In the genomic region with DNA sequence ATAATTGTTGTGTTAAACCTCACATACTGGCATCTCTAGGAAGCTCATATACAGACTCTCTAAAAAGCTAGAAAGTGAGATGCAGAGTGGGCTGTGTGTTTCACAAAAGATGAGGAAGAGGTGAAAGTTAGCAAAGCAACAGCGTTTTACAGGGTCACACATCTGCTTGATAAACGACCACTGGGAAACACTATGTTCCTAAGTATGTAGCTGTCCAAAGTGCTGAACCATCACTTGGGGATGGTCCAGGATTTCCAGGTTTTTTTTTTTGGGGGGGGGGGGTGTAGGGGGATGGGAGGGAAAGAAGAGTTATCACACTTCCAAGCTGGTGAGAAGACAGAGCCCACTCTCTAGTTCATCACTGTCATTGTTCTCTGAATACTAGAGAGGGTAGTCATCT, we compare ENCODE assay signal across 21 mouse cellular contexts.
"Had no signal": no experiment of that assay in that cellular context is flagged by ENCODE, and none has a peak within 500 bp of the region (broad histone marks: within the 10 kb centered on the region; RNA-seq: fewer than 3 reads in every experiment).

No protein-coding gene starts in this region.

- H3K36me3 ChIP-seq: kidney, embryonic 15.5 days; limb, embryonic 10.5 days; limb, embryonic 13.5 days; liver, embryonic 12.5 days; liver, embryonic 15.5 days; midbrain, embryonic 10.5 days; midbrain, embryonic 13.5 days; neural tube, embryonic 13.5 days; stomach, embryonic 15.5 days had no signal

- H3K9ac ChIP-seq: kidney, embryonic 15.5 days; limb, embryonic 13.5 days; liver, embryonic 12.5 days; liver, embryonic 15.5 days; midbrain, embryonic 13.5 days; neural tube, embryonic 13.5 days; stomach, embryonic 15.5 days had no signal

- H3K27ac ChIP-seq: kidney, embryonic 15.5 days; limb, embryonic 10.5 days; limb, embryonic 13.5 days; liver, embryonic 12.5 days; liver, embryonic 15.5 days; macrophage; midbrain, embryonic 10.5 days; midbrain, embryonic 13.5 days; neural tube, embryonic 13.5 days; stomach, embryonic 15.5 days had no signal

- H3K4me3 ChIP-seq: kidney, embryonic 15.5 days; limb, embryonic 10.5 days; limb, embryonic 13.5 days; liver, embryonic 12.5 days; liver, embryonic 15.5 days; midbrain, embryonic 10.5 days; midbrain, embryonic 13.5 days; myocyte; neural tube, embryonic 13.5 days; stomach, embryonic 15.5 days had no signal

- ATAC-seq: liver, embryonic 12.5 days; midbrain, embryonic 13.5 days; midbrain, embryonic 16.5 days had no signal

- H3K4me1 ChIP-seq: limb, embryonic 13.5 days; liver, embryonic 12.5 days; liver, embryonic 15.5 days; midbrain, embryonic 10.5 days; midbrain, embryonic 13.5 days; stomach, embryonic 15.5 days had no signal

- DNase-seq: kidney, adult 8-10 months; kidney, postnatal 14 days; kidney, postnatal 4 days; liver; lung, adult 18-20 months; retina, postnatal 1 day; right cerebral cortex, postnatal 25 days; spleen, adult 18-20 months; thymus, postnatal 25 days had no signal

- H3K27me3 ChIP-seq: kidney, embryonic 15.5 days; limb, embryonic 13.5 days; liver, embryonic 12.5 days; liver, embryonic 15.5 days; midbrain, embryonic 13.5 days; neural tube, embryonic 13.5 days; stomach, embryonic 15.5 days had no signal

- H3K9me3 ChIP-seq: kidney, embryonic 15.5 days; limb, embryonic 10.5 days; limb, embryonic 13.5 days; liver, embryonic 12.5 days; liver, embryonic 15.5 days; midbrain, embryonic 10.5 days; midbrain, embryonic 13.5 days; neural tube, embryonic 13.5 days; stomach, embryonic 15.5 days had no signal

- H3K4me2 ChIP-seq: kidney, embryonic 15.5 days; limb, embryonic 13.5 days; liver, embryonic 12.5 days; liver, embryonic 15.5 days; midbrain, embryonic 13.5 days; neural tube, embryonic 13.5 days; stomach, embryonic 15.5 days had no signal
